Mouse (Mus musculus) C2C12 (cell line): Measurements from ENCODE around the gene Stard8. TPM values are rescaled to one million over a fixed set of nuclear protein-coding genes. Genes with fewer than 3 reads are reported as not detected.

ENCODE experiments used
- H3K27me3 ChIP-seq: one replicate; pipeline ENCODE4 v1.6.1; 2011; ENCODE audit not compliant: control insufficient read depth, insufficient read depth, insufficient read length
- H3K36me3 ChIP-seq: one replicate; pipeline ENCODE4 v1.6.1; 2011; ENCODE audit not compliant: control insufficient read depth, insufficient read depth
- H3K4me3 ChIP-seq: one replicate; pipeline ENCODE4 v1.5.1; 2011; ENCODE audit warnings: mild to moderate bottlenecking, control low read depth; ENCODE audit not compliant: poor library complexity, insufficient read depth, severe bottlenecking
- H3K79me2 ChIP-seq: one replicate; pipeline ENCODE4 v1.6.1; 2011; ENCODE audit not compliant: control insufficient read depth, insufficient read depth
- H3K79me3 ChIP-seq: one replicate; pipeline ENCODE4 v1.6.1; 2011; ENCODE audit warnings: low read depth, control low read depth
- H3ac ChIP-seq: one replicate; pipeline ENCODE3; 2011; ENCODE audit warnings: low read depth; ENCODE audit not compliant: control insufficient read depth, insufficient read length
- CEBPB ChIP-seq: IDR thresholded peaks from one replicate; pipeline ENCODE4 v1.6.1; 2011; ENCODE audit warnings: low read depth, mild to moderate bottlenecking, control low read depth, moderate library complexity
- CTCF ChIP-seq: IDR thresholded peaks from one replicate; pipeline ENCODE4 v1.5.1; 2011; ENCODE audit not compliant: control insufficient read depth, insufficient read depth, insufficient read length
- FOSL1 ChIP-seq: IDR thresholded peaks from one replicate; pipeline ENCODE4 v1.8.0; 2011; ENCODE audit warnings: mild to moderate bottlenecking, low read length; ENCODE audit not compliant: poor library complexity, insufficient read depth, severe bottlenecking
- MAX ChIP-seq: IDR thresholded peaks from one replicate; pipeline ENCODE4 v1.6.1; 2011; ENCODE audit warnings: mild to moderate bottlenecking, control low read depth
- MYOD1 ChIP-seq: IDR thresholded peaks from one replicate; pipeline ENCODE4 v1.6.1; 2011; ENCODE audit warnings: low read depth; ENCODE audit not compliant: control insufficient read depth, insufficient read length
- MYOG ChIP-seq: IDR thresholded peaks from one replicate; pipeline ENCODE4 v1.6.1; 2011; ENCODE audit not compliant: control insufficient read depth, insufficient read length; ENCODE audit errors: extremely low read depth
- USF1 ChIP-seq: IDR thresholded peaks from one replicate; pipeline ENCODE4 v1.6.1; 2011; ENCODE audit warnings: low read depth, mild to moderate bottlenecking, control low read depth, moderate library complexity
- polyA plus RNA-seq: library from polyadenylated mRNA; unstranded; fragments of >200 nt; fragmentation: generic; extraction: Trizol; gene quantifications from one replicate; pipeline ENCODE4 v1.2.1, GENCODE M21; 2012; ENCODE audit warnings: missing spikeins

Gene Stard8
- polyA plus RNA-seq, 1 experiment, result not detected

GRCm38 (mm10) chrX:99016987-99017386 lies 13.9 kb downstream of the Stard8 start:
- H3K4me3 ChIP-seq, result no peak overlapping the region
- H3ac ChIP-seq, result no peak overlapping the region
- TF ChIP-seq MYOG (no peak), CTCF (no peak), MAX (no peak), FOSL1 (no peak), USF1 (no peak), CEBPB (no peak), MYOD1 (no peak)
- H3K79me3 ChIP-seq, result no peaks in the 10 kb centered on the region
- H3K79me2 ChIP-seq, result no peaks in the 10 kb centered on the region
- H3K36me3 ChIP-seq, result no peaks in the 10 kb centered on the region
- no peaks in the 10 kb centered on the region for H3K27me3 ChIP-seq

GRCm38 (mm10) chrX:99017874-99018273 lies 14.8 kb downstream of the Stard8 start:
- TF ChIP-seq FOSL1 (no peak), MYOD1 (no peak), MAX (no peak), MYOG (no peak), USF1 (no peak), CEBPB (no peak), CTCF (no peak)

GRCm38 (mm10) chrX:99019303-99019702 lies 16.3 kb downstream of the Stard8 start:
- H3K79me2 ChIP-seq, result no peaks in the 10 kb centered on the region
- H3K36me3 ChIP-seq, result no peaks in the 10 kb centered on the region
- H3K27me3 ChIP-seq, result no peaks in the 10 kb centered on the region
- H3K79me3 ChIP-seq, result no peaks in the 10 kb centered on the region
- TF ChIP-seq MAX (no peak), CEBPB (no peak), MYOG (no peak), USF1 (no peak), FOSL1 (no peak)
- no peak overlapping the region for H3ac ChIP-seq
- H3K4me3 ChIP-seq, result no peak overlapping the region

More at GRCm38 (mm10) chrX:99017874-99018273, 14.8 kb downstream of the Stard8 start:
- no peak overlapping the region for H3ac ChIP-seq
- H3K79me3 ChIP-seq, result no peaks in the 10 kb centered on the region
- no peaks in the 10 kb centered on the region for H3K36me3 ChIP-seq
- H3K79me2 ChIP-seq, result no peaks in the 10 kb centered on the region
- H3K27me3 ChIP-seq, result no peaks in the 10 kb centered on the region
- no peak overlapping the region for H3K4me3 ChIP-seq

GRCm38 (mm10) chrX:99020215-99020614 lies 17.2 kb downstream of the Stard8 start:
- Histone ChIP-seq H3K79me2 (no peaks in the 10 kb centered on the region), H3K36me3 (no peaks in the 10 kb centered on the region), H3K79me3 (no peaks in the 10 kb centered on the region), H3ac (no peak overlapping the region), H3K4me3 (no peak overlapping the region), H3K27me3 (no peaks in the 10 kb centered on the region)
- TF ChIP-seq CEBPB (no peak), MYOD1 (no peak), USF1 (no peak), CTCF (no peak), MAX (no peak), MYOG (no peak), FOSL1 (no peak)

- H3ac ChIP-seq, result no peak overlapping the region
- TF ChIP-seq FOSL1 (no peak), MYOG (no peak), CTCF (no peak), MYOD1 (no peak), MAX (no peak), CEBPB (no peak), USF1 (no peak)
- H3K79me2 ChIP-seq, result no peaks in the 10 kb centered on the region
- H3K4me3 ChIP-seq, result no peak overlapping the region
- no peaks in the 10 kb centered on the region for H3K27me3 ChIP-seq
- H3K79me3 ChIP-seq, result no peaks in the 10 kb centered on the region
- no peaks in the 10 kb centered on the region for H3K36me3 ChIP-seq
Observed at GRCm38 (mm10) chrX:99021593-99021992, 18.5 kb downstream of the Stard8 start.

GRCm38 (mm10) chrX:99023951-99024350 lies 20.9 kb downstream of the Stard8 start:
- no peak for TF ChIP-seq MYOG
- no peak for TF ChIP-seq CEBPB
- TF ChIP-seq FOSL1, result no peak
- TF ChIP-seq CTCF, result no peak
- TF ChIP-seq USF1, result no peak
- TF ChIP-seq MYOD1, result no peak
- TF ChIP-seq MAX, result no peak
- H3K79me3 ChIP-seq, result no peaks in the 10 kb centered on the region
- H3K79me2 ChIP-seq, result no peaks in the 10 kb centered on the region
- H3ac ChIP-seq, result no peak overlapping the region
- H3K36me3 ChIP-seq, result no peaks in the 10 kb centered on the region
- no peak overlapping the region for H3K4me3 ChIP-seq
- no peaks in the 10 kb centered on the region for H3K27me3 ChIP-seq

GRCm38 (mm10) chrX:99035407-99035806 lies 32.4 kb downstream of the Stard8 start:
- TF ChIP-seq MYOD1, result no peak
- TF ChIP-seq CEBPB, result no peak
- no peak for TF ChIP-seq USF1
- no peak for TF ChIP-seq FOSL1
- TF ChIP-seq MAX, result no peak
- TF ChIP-seq MYOG, result no peak
- no peak for TF ChIP-seq CTCF
- Histone ChIP-seq H3K4me3 (no peak overlapping the region), H3K79me3 (no peaks in the 10 kb centered on the region), H3K27me3 (no peaks in the 10 kb centered on the region), H3K79me2 (no peaks in the 10 kb centered on the region), H3K36me3 (no peaks in the 10 kb centered on the region), H3ac (no peak overlapping the region)
